Mouse (Mus musculus) heart, embryonic 10.5 days (tissue): Measurements from ENCODE around the gene Lyl1. TPM values are rescaled to one million over a fixed set of nuclear protein-coding genes. Genes with fewer than 3 reads are reported as not detected.
A peak's percentile ranks its signal among the peaks of the same experiment; 100 is the strongest.

Experiments
- DNase-seq: peaks from one replicate; pipeline ENCODE4 v3.0.0-alpha.2; 2017; ENCODE audit warnings: low spot score
- H3K27ac ChIP-seq: fragments of 300-500 bp; sonication (generic); 2 replicates; pipeline ENCODE4 v1.5.1; 2016; ENCODE audit warnings: mild to moderate bottlenecking
- H3K27me3 ChIP-seq: fragments of 300-500 bp; sonication (generic); 2 replicates; pipeline ENCODE4 v1.6.1; 2016; ENCODE audit warnings: mild to moderate bottlenecking; ENCODE audit not compliant: poor library complexity, insufficient read depth, severe bottlenecking
- H3K36me3 ChIP-seq: fragments of 300-500 bp; sonication (generic); 2 replicates; pipeline ENCODE4 v1.6.1; 2016; ENCODE audit warnings: mild to moderate bottlenecking, moderate library complexity
- H3K4me1 ChIP-seq: fragments of 300-500 bp; sonication (generic); 2 replicates; pipeline ENCODE4 v1.6.1; 2016; ENCODE audit warnings: mild to moderate bottlenecking
- H3K4me3 ChIP-seq: fragments of 300-500 bp; sonication (generic); 2 replicates; pipeline ENCODE4 v1.5.1; 2016; ENCODE audit warnings: mild to moderate bottlenecking, moderate library complexity
- H3K9me3 ChIP-seq: fragments of 300-500 bp; sonication (generic); 2 replicates; pipeline ENCODE4 v1.6.1; 2016; ENCODE audit warnings: mild to moderate bottlenecking, moderate library complexity
- WGBS: fragments of 180-500 bp; shearing (Covaris S2); methylation state at CpG from one replicate; pipeline ENCODE4 v1.1.7; 2016; 5-methylcytosine and 5-hydroxymethylcytosine counted together
- polyA plus RNA-seq: library from polyadenylated mRNA; unstranded; fragments of >200 nt; fragmentation: Nextera tagmentation; extraction: Ambion mirVana; gene quantifications from 2 replicates; pipeline ENCODE4 v1.2.1, GENCODE M21; 2016

Gene Lyl1
- polyA plus RNA-seq, 1 experiment from 2014 or later, result 18.5 TPM

GRCm38 (mm10) chr8:84682257-84682656 is 19.0 kb upstream of the Lyl1 start:
- H3K27ac ChIP-seq, result no peak overlapping the region
- H3K9me3 ChIP-seq, result no peaks in the 10 kb centered on the region
- 76% methylated on average over 2 of the region's 2 CpGs for WGBS
- DNase-seq, result no peak
- no peak overlapping the region for H3K4me3 ChIP-seq
- H3K4me1 ChIP-seq, result peaks cover 51% of the 10 kb centered on the region
- H3K27me3 ChIP-seq, result no peaks in the 10 kb centered on the region
- peaks cover 36% of the 10 kb centered on the region for H3K36me3 ChIP-seq

GRCm38 (mm10) chr8:84684537-84684936 is 16.7 kb upstream of the Lyl1 start:
- Histone ChIP-seq H3K36me3 (peaks cover 29% of the 10 kb centered on the region), H3K27me3 (no peaks in the 10 kb centered on the region), H3K27ac (no peak overlapping the region), H3K4me1 (peaks cover 64% of the 10 kb centered on the region), H3K4me3 (no peak overlapping the region; the same call in 1 of the 2 replicates), H3K9me3 (no peaks in the 10 kb centered on the region)
- WGBS, result 70% methylated on average over 3 of the region's 3 CpGs
- DNase-seq, result no peak

- peaks cover 73% of the 10 kb centered on the region for H3K4me1 ChIP-seq
- H3K9me3 ChIP-seq, result no peaks in the 10 kb centered on the region
- DNase-seq, result peak; percentile 77
- H3K4me3 ChIP-seq, result peak within 1 kb of the TSS; percentile 99
- H3K27me3 ChIP-seq, result no peaks in the 10 kb centered on the region
- H3K36me3 ChIP-seq, result peaks cover 33% of the 10 kb centered on the region
- H3K27ac ChIP-seq, result peak within 1 kb of the TSS; percentile 100
- 13% methylated on average over 20 of the region's 20 CpGs for WGBS
Measured at GRCm38 (mm10) chr8:84686191-84687002, 14.9 kb upstream of the Lyl1 start, which contains the start of gene Trmt1. Gene Trmt1, plus strand, starts transcription at chr8:84686307.

- Histone ChIP-seq H3K4me3 (peak overlapping the region; percentile 99), H3K9me3 (no peaks in the 10 kb centered on the region), H3K27ac (peak overlapping the region; percentile 100), H3K4me1 (peaks cover 66% of the 10 kb centered on the region), H3K36me3 (peaks cover 32% of the 10 kb centered on the region), H3K27me3 (no peaks in the 10 kb centered on the region)
- peak; percentile 87 for DNase-seq
- WGBS, result 1% methylated on average over 61 of the region's 62 CpGs
Measured at GRCm38 (mm10) chr8:84687003-84687704, 14.1 kb upstream of the Lyl1 start.

- Histone ChIP-seq H3K36me3 (peaks cover 32% of the 10 kb centered on the region), H3K27me3 (no peaks in the 10 kb centered on the region), H3K9me3 (no peaks in the 10 kb centered on the region), H3K4me1 (peaks cover 61% of the 10 kb centered on the region), H3K27ac (peak within 1 kb of the TSS; percentile 100), H3K4me3 (peak within 1 kb of the TSS; percentile 99)
- WGBS, result under 1% methylated on average over 36 of the region's 37 CpGs
- DNase-seq, result peak; percentile 94
Measured at GRCm38 (mm10) chr8:84687705-84688100, 13.6 kb upstream of the Lyl1 start, which contains the start of gene Nacc1. Gene Nacc1, minus strand, starts transcription at chr8:84687862.

- Histone ChIP-seq H3K27me3 (no peaks in the 10 kb centered on the region), H3K4me1 (peaks cover 48% of the 10 kb centered on the region), H3K27ac (peak overlapping the region; percentile 89), H3K9me3 (no peaks in the 10 kb centered on the region), H3K36me3 (peaks cover 34% of the 10 kb centered on the region), H3K4me3 (peak overlapping the region; percentile 99)
- DNase-seq, result peak; percentile 95
- WGBS, result under 1% methylated on average over 47 of the region's 47 CpGs
Measured at GRCm38 (mm10) chr8:84689091-84689915, 12.0 kb upstream of the Lyl1 start.

GRCm38 (mm10) chr8:84693332-84693731 is 7.9 kb upstream of the Lyl1 start:
- WGBS, result 82% methylated on average over 4 of the region's 4 CpGs
- peaks cover 73% of the 10 kb centered on the region for H3K36me3 ChIP-seq
- DNase-seq, result no peak
- no peak overlapping the region for H3K4me3 ChIP-seq
- H3K27ac ChIP-seq, result no peak overlapping the region
- no peaks in the 10 kb centered on the region for H3K27me3 ChIP-seq
- H3K4me1 ChIP-seq, result peaks cover 21% of the 10 kb centered on the region
- H3K9me3 ChIP-seq, result no peaks in the 10 kb centered on the region

GRCm38 (mm10) chr8:84695140-84695539 is 6.1 kb upstream of the Lyl1 start:
- no peak for DNase-seq
- Histone ChIP-seq H3K4me1 (peaks cover 18% of the 10 kb centered on the region), H3K4me3 (no peak overlapping the region), H3K9me3 (no peaks in the 10 kb centered on the region), H3K27me3 (no peaks in the 10 kb centered on the region), H3K27ac (no peak overlapping the region), H3K36me3 (peaks cover 88% of the 10 kb centered on the region)
- WGBS, result 91% methylated on average over 6 of the region's 6 CpGs

- H3K36me3 ChIP-seq, result peaks cover 71% of the 10 kb centered on the region
- H3K9me3 ChIP-seq, result no peaks in the 10 kb centered on the region
- no peak overlapping the region for H3K4me3 ChIP-seq
- peaks cover 33% of the 10 kb centered on the region for H3K4me1 ChIP-seq
- H3K27me3 ChIP-seq, result peaks cover 16% of the 10 kb centered on the region
- no peak overlapping the region for H3K27ac ChIP-seq
- 90% methylated on average over 14 of the region's 14 CpGs for WGBS
- DNase-seq, result no peak
Measured at GRCm38 (mm10) chr8:84697166-84698130, 3.8 kb upstream of the Lyl1 start.

- DNase-seq, result no peak
- 86% methylated on average over 5 of the region's 5 CpGs for WGBS
- Histone ChIP-seq H3K27ac (no peak overlapping the region), H3K4me3 (no peak overlapping the region), H3K9me3 (no peaks in the 10 kb centered on the region), H3K27me3 (peaks cover 24% of the 10 kb centered on the region), H3K4me1 (peaks cover 38% of the 10 kb centered on the region), H3K36me3 (peaks cover 64% of the 10 kb centered on the region)
Measured at GRCm38 (mm10) chr8:84698288-84698687, 3.0 kb upstream of the Lyl1 start.

- H3K4me3 ChIP-seq, result no peak overlapping the region
- H3K4me1 ChIP-seq, result peaks cover 43% of the 10 kb centered on the region
- 87% methylated on average over 9 of the region's 9 CpGs for WGBS
Measured at GRCm38 (mm10) chr8:84698929-84699401, 2.3 kb upstream of the Lyl1 start.

More at GRCm38 (mm10) chr8:84698929-84699401, 2.3 kb upstream of the Lyl1 start:
- H3K9me3 ChIP-seq, result no peaks in the 10 kb centered on the region
- peaks cover 57% of the 10 kb centered on the region for H3K36me3 ChIP-seq
- H3K27me3 ChIP-seq, result peaks cover 31% of the 10 kb centered on the region
- peak overlapping the region; percentile 84; the same call in 1 of the 2 replicates for H3K27ac ChIP-seq
- DNase-seq, result no peak
